Mouse (Mus musculus): ENCODE measurements around the gene Tmbim1.
"Not testable (repeated sequence)": the region's sequence is repeated elsewhere in the genome, so short reads cannot be mapped to it uniquely, and the experiment has no call there.

The Tmbim1 gene

GRCm38 (mm10) chr1:74326916-74327315, 21.5 kb upstream of the Tmbim1 start:
- DNase-seq: not testable (repeated sequence)

GRCm38 (mm10) chr1:74321396-74321795, 16.0 kb upstream of the Tmbim1 start:
- no peak for DNase-seq

- peak in 1 of 2 experiments; percentile 43 for DNase-seq
Observed at GRCm38 (mm10) chr1:74318711-74319110, 13.3 kb upstream of the Tmbim1 start.

GRCm38 (mm10) chr1:74316114-74316827, 10.8 kb upstream of the Tmbim1 start:
- peak in 1 of 2 experiments; percentile 1 for DNase-seq

GRCm38 (mm10) chr1:74314796-74315195, 9.4 kb upstream of the Tmbim1 start:
- DNase-seq: peak in 1 of 2 experiments; percentile 1

GRCm38 (mm10) chr1:74313049-74313692, 7.7 kb upstream of the Tmbim1 start:
- DNase-seq: peak; percentile 78 to 86

GRCm38 (mm10) chr1:74309767-74310166, 4.3 kb upstream of the Tmbim1 start:
- DNase-seq: peak in 1 of 2 experiments; percentile 43

- no peak for DNase-seq
Observed at GRCm38 (mm10) chr1:74308001-74308964, 2.9 kb upstream of the Tmbim1 start.

GRCm38 (mm10) chr1:74307146-74307545, 1.7 kb upstream of the Tmbim1 start:
- no peak for DNase-seq

- DNase-seq: no peak
Observed at GRCm38 (mm10) chr1:74304946-74305345, 476 bp downstream of the Tmbim1 start.

GRCm38 (mm10) chr1:74304339-74304790, 1.1 kb downstream of the Tmbim1 start:
- peak in 1 of 2 experiments; percentile 29 for DNase-seq

GRCm38 (mm10) chr1:74303509-74304338, 1.7 kb downstream of the Tmbim1 start:
- DNase-seq: peak; percentile 81 to 90

GRCm38 (mm10) chr1:74302835-74303234, 2.6 kb downstream of the Tmbim1 start:
- DNase-seq: peak in 1 of 2 experiments; percentile 4

GRCm38 (mm10) chr1:74302229-74302628, 3.2 kb downstream of the Tmbim1 start:
- DNase-seq: peak in 1 of 2 experiments; percentile 1

GRCm38 (mm10) chr1:74300347-74301110, 4.9 kb downstream of the Tmbim1 start:
- DNase-seq: peak in 1 of 2 experiments; percentile 38

GRCm38 (mm10) chr1:74298996-74299395, 6.4 kb downstream of the Tmbim1 start:
- no peak for DNase-seq

- DNase-seq: no peak
Observed at GRCm38 (mm10) chr1:74298157-74298750, 7.2 kb downstream of the Tmbim1 start.

- peak in 1 of 2 experiments; percentile 30 for DNase-seq
Observed at GRCm38 (mm10) chr1:74297269-74297668, 8.2 kb downstream of the Tmbim1 start.

- no peak for DNase-seq
Observed at GRCm38 (mm10) chr1:74296477-74296876, 8.9 kb downstream of the Tmbim1 start.

- peak; percentile 88 to 93 for DNase-seq
Observed at GRCm38 (mm10) chr1:74295456-74296171, 9.8 kb downstream of the Tmbim1 start.
